Mouse (Mus musculus) G1E (cell line): ENCODE measurements around the gene Anapc2.

ENCODE experiments used
- CTCF ChIP-seq: IDR thresholded peaks from 2 replicates; pipeline ENCODE4 v1.5.1; 2012; ENCODE audit warnings: low read depth, low read length, inconsistent platforms, mixed read lengths
- GATA1 ChIP-seq: IDR thresholded peaks from 2 replicates; pipeline ENCODE4 v1.6.1; 2012; ENCODE audit warnings: borderline replicate concordance, low read length, inconsistent platforms, mixed read lengths
- POLR2AphosphoS5 ChIP-seq: IDR thresholded peaks from 2 replicates; pipeline ENCODE4 v1.6.1; 2012; ENCODE audit warnings: low read depth, low read length, inconsistent platforms; ENCODE audit not compliant: insufficient replicate concordance

DNA sequence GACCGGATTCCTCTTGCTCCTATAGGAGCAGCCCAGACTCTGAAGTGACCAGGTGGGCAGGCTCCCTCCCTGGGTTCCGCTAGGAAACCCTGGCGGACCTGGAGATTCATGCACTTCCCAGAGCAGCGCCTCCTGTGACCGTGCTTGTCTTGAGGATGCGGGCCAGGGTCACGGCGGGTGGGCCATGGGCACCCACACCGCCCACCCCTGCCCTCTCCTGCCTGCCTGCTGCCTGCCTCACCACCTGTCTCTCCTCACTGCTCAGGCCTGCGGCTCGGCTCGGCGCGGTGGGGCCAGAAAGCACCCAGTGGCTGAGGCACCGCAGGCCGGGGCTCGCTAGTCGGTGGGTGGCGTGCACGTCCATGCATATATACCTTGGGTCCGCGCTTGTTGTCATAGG is 38.7 kb downstream of the Anapc2 start:
- TF ChIP-seq GATA1 (no peak), CTCF (no peak), POLR2AphosphoS5 (no peak)
